Comparison of ENCODE assay signal across 7 mouse cellular contexts in the genomic region with DNA sequence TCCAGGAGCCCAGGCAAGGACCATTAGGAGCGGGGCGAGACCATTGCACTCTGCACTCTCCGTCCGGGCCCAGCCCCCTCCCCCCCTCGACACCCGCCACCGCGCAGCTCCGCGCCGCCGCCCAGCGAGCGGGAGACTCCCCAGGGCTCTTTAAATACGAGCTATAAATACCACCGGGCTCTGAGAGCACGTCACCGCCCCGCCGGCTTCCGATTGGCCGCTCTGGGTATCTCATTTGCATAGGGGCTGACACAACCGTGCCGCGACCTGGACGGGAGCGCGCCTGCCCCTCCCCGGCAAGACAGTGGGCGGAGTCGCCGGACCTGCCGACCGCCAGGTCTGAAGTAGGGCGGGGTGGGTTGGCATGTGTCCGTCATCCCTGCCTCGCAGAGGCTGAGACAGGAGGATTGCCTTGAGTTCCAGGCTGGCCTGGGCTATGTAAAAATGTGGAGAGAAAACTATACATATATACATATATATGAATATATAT.
DNase-seq lines count a peak whose midpoint lies in the region; ATAC-seq lines count a peak whose summit lies in the region.

No protein-coding gene starts in this region.

- peak; percentile 98 for DNase-seq in adrenal gland, postnatal 10 days
- DNase-seq in embryonic facial prominence, embryonic 10.5 days (ENCODE audit: low spot score) = peak; percentile 97
- peak; percentile 98 for DNase-seq in kidney, adult 11 months
- DNase-seq in limb, embryonic 11.5 days (ENCODE audit: low spot score) = peak; percentile 95
- peak; percentile 95 for DNase-seq in midbrain, embryonic 14.5 days
- peak; percentile 97 for DNase-seq in spleen, adult 18-20 months

- peak overlapping the region; percentile 56 for H3K4me2 ChIP-seq in limb, embryonic 11.5 days (ENCODE audit: low read depth, severe bottlenecking)
- peak overlapping the region; percentile 87 for H3K4me2 ChIP-seq in midbrain, embryonic 14.5 days (ENCODE audit: low read length)

- WGBS in embryonic facial prominence, embryonic 10.5 days = under 1% methylated on average over 37 of the region's 37 CpGs
- WGBS in limb, embryonic 11.5 days = 0% methylated on average over 37 of the region's 37 CpGs
- WGBS in midbrain, embryonic 14.5 days = 1% methylated on average over 37 of the region's 37 CpGs

- ATAC-seq in granulocyte monocyte progenitor cell, adult 5-6 weeks (replicated peaks; ENCODE audit: poor library complexity, severe bottlenecking) = peak; percentile 72
- ATAC-seq in limb, embryonic 11.5 days (ENCODE audit: insufficient number of reproducible peaks, low FRiP score, low TSS enrichment, low read depth) = peak; percentile 90
- ATAC-seq in midbrain, embryonic 14.5 days (ENCODE audit: low FRiP score, low TSS enrichment) = peak; percentile 94

- no peaks in the 10 kb centered on the region for H3K36me3 ChIP-seq in embryonic facial prominence, embryonic 10.5 days (replicated peaks)
- H3K36me3 ChIP-seq in limb, embryonic 11.5 days (ENCODE audit: control insufficient read depth, insufficient read depth, low read length) = no peaks in the 10 kb centered on the region
- H3K36me3 ChIP-seq in midbrain, embryonic 14.5 days (ENCODE audit: control insufficient read depth, insufficient read depth, low read length) = no peaks in the 10 kb centered on the region

- peaks cover 28% of the 10 kb centered on the region for H3K4me1 ChIP-seq in embryonic facial prominence, embryonic 10.5 days
- H3K4me1 ChIP-seq in limb, embryonic 11.5 days (ENCODE audit: control insufficient read depth, insufficient read depth, low read length) = no peaks in the 10 kb centered on the region
- H3K4me1 ChIP-seq in midbrain, embryonic 14.5 days (ENCODE audit: control insufficient read depth, insufficient read depth, low read length) = no peaks in the 10 kb centered on the region

- peak overlapping the region; percentile 62 for H3K4me3 ChIP-seq in embryonic facial prominence, embryonic 10.5 days
- peak overlapping the region; percentile 31 for H3K4me3 ChIP-seq in limb, embryonic 11.5 days (ENCODE audit: low read depth, low read length)
- H3K4me3 ChIP-seq in midbrain, embryonic 14.5 days (replicated peaks; ENCODE audit: low read depth, low read length) = peak overlapping the region; percentile 49

- no peaks in the 10 kb centered on the region for H3K9me3 ChIP-seq in embryonic facial prominence, embryonic 10.5 days
- H3K9me3 ChIP-seq in limb, embryonic 11.5 days (ENCODE audit: control insufficient read depth, low read length) = no peaks in the 10 kb centered on the region
- no peaks in the 10 kb centered on the region for H3K9me3 ChIP-seq in midbrain, embryonic 14.5 days (ENCODE audit: control insufficient read depth, low read length)

- H3K27ac ChIP-seq in embryonic facial prominence, embryonic 10.5 days (replicated peaks) = peak overlapping the region; percentile 84
- H3K27ac ChIP-seq in limb, embryonic 11.5 days (replicated peaks; ENCODE audit: low read depth, low read length) = no peak overlapping the region
- H3K27ac ChIP-seq in midbrain, embryonic 14.5 days (replicated peaks; ENCODE audit: low read depth, low read length) = peak overlapping the region; percentile 83

- H3K9ac ChIP-seq in limb, embryonic 11.5 days (ENCODE audit: low read length) = peak overlapping the region; percentile 53
- H3K9ac ChIP-seq in midbrain, embryonic 14.5 days (replicated peaks; ENCODE audit: low read length) = peak overlapping the region; percentile 49

- peaks cover 35% of the 10 kb centered on the region for H3K27me3 ChIP-seq in embryonic facial prominence, embryonic 10.5 days (replicated peaks; ENCODE audit: low read depth, poor library complexity, severe bottlenecking)
- no peaks in the 10 kb centered on the region for H3K27me3 ChIP-seq in limb, embryonic 11.5 days (ENCODE audit: control insufficient read depth, insufficient read depth, low read length)
- H3K27me3 ChIP-seq in midbrain, embryonic 14.5 days (ENCODE audit: control insufficient read depth, insufficient read depth, low read length) = no peaks in the 10 kb centered on the region
